Mouse (Mus musculus) stomach, embryonic 16.5 days (tissue): ENCODE results near the gene H2-M10.6. TPM values are rescaled to one million over a fixed set of nuclear protein-coding genes. Genes with fewer than 3 reads are reported as not detected.
"Not testable (repeated sequence)": the region's sequence is repeated elsewhere in the genome, so short reads cannot be mapped to it uniquely, and the experiment has no call there.

Experiments
- ATAC-seq: fragments of 200-750 bp; cut with Nextera tagmentation; 2 replicates; pipeline ENCODE4 v1.8.0; 2017; ENCODE audit warnings: moderate number of reproducible peaks, moderate TSS enrichment; ENCODE audit not compliant: insufficient read depth, low FRiP score
- H3K27ac ChIP-seq: fragments of 300-500 bp; sonication (generic); 2 replicates; pipeline ENCODE4 v1.5.1; 2014; ENCODE audit warnings: low read length
- H3K27me3 ChIP-seq: fragments of 300-500 bp; sonication (generic); 2 replicates; pipeline ENCODE4 v1.6.1; 2014; ENCODE audit warnings: low read length, control low read depth, mixed read lengths; ENCODE audit not compliant: control insufficient read depth, insufficient read depth
- H3K36me3 ChIP-seq: fragments of 300-500 bp; sonication (generic); 2 replicates; pipeline ENCODE4 v1.6.1; 2014; ENCODE audit warnings: low read length; ENCODE audit not compliant: control insufficient read depth, insufficient read depth
- H3K4me1 ChIP-seq: fragments of 300-500 bp; sonication (generic); 2 replicates; pipeline ENCODE4 v1.6.1; 2014; ENCODE audit warnings: low read length, control low read depth, mixed read lengths; ENCODE audit not compliant: control insufficient read depth, insufficient read depth
- H3K4me2 ChIP-seq: fragments of 300-500 bp; sonication (generic); 2 replicates; pipeline ENCODE4 v1.6.1; 2014; ENCODE audit warnings: low read depth, low read length, mixed read lengths
- H3K4me3 ChIP-seq: fragments of 300-500 bp; sonication (generic); replicated peaks from 2 replicates; pipeline ENCODE4 v1.5.1; 2014; ENCODE audit warnings: mild to moderate bottlenecking, low read length
- H3K9ac ChIP-seq: fragments of 300-500 bp; sonication (generic); 2 replicates; pipeline ENCODE4 v1.6.1; 2014; ENCODE audit warnings: low read length
- H3K9me3 ChIP-seq: fragments of 300-500 bp; sonication (generic); replicated peaks from 2 replicates; pipeline ENCODE4 v1.6.1; 2016; ENCODE audit warnings: low read length, control low read depth; ENCODE audit not compliant: control insufficient read depth
- WGBS: fragments of 180-500 bp; shearing (Covaris S2); extraction: QIAGEN DNeasy Blood & Tissue Kit; methylation state at CpG from one replicate; pipeline ENCODE4 v1.1.7; 2014; 5-methylcytosine and 5-hydroxymethylcytosine counted together
- polyA plus RNA-seq: library from polyadenylated mRNA; unstranded; fragments of >200 nt; fragmentation: Nextera tagmentation; extraction: Ambion mirVana; gene quantifications from 2 replicates; pipeline ENCODE4 v1.2.1, GENCODE M21; 2015

H2-M10.6 gene
- polyA plus RNA-seq, 1 experiment from 2014 or later = not detected

DNA sequence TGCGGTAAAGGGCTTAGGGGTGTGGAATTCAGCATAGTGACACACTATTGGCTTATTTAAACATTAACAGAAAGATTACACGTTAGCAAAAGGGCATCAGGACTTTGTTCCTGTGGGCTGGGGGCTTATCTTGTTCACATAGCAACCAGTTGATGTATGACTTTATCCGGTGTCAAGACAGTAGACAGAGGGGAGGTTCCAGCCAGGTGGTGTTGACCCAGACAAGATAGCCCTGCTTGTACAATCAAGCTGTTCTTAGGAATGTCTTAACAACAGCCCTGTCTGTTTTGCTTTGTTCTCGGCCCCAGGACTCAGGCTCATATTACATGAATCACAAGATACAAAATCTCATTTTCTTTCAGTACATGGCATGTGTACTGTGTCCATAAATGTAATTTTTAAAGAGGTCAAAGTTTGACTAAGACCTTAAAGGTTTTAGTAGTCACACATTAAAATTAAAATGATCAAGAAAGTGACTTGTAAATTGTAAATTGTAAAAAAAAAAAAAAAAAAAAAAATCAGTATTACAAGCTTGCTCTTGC is 12.0 kb upstream of the H2-M10.6 start:
- H3K4me2 ChIP-seq, H3K9ac ChIP-seq, H3K27me3 ChIP-seq, H3K4me3 ChIP-seq, H3K9me3 ChIP-seq, H3K27ac ChIP-seq, H3K36me3 ChIP-seq, ATAC-seq, H3K4me1 ChIP-seq: not testable (repeated sequence)
- 27% methylated on average over 4 of the region's 4 CpGs for WGBS

GRCm38 (mm10) chr17:36824005-36824404 is 12.0 kb downstream of the H2-M10.6 start:
- Histone ChIP-seq H3K4me2 (no peak overlapping the region), H3K9ac (no peak overlapping the region), H3K4me3 (no peak overlapping the region), H3K36me3 (no peaks in the 10 kb centered on the region), H3K27ac (no peak overlapping the region), H3K27me3 (no peaks in the 10 kb centered on the region), H3K9me3 (no peaks in the 10 kb centered on the region), H3K4me1 (no peaks in the 10 kb centered on the region)
- ATAC-seq = no peak

GRCm38 (mm10) chr17:36825525-36825924 is 13.6 kb downstream of the H2-M10.6 start:
- WGBS = 19% methylated on average over 4 of the region's 4 CpGs
- no peak for ATAC-seq

DNA sequence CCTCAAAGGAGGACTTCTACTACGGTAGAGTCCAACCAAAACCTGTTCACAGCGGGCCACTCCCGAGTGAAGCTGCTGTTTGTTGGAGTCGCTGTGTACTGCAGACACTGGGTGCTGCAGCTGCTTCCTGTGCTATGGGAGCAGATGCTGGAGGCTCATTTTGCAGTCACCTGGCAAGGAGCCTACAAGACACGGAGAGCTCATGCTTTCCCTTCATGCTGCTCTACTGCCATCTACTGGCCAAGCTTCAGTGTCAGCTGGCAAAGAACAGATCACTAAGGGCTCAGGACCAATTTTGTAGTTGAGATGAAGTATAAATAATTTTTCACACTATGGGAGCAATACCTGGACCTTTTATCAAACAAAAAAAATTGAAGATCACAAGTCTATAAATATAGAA is 14.0 kb downstream of the H2-M10.6 start:
- not testable (repeated sequence) for H3K9me3 ChIP-seq, H3K4me3 ChIP-seq, H3K9ac ChIP-seq, H3K4me2 ChIP-seq, H3K4me1 ChIP-seq, H3K27me3 ChIP-seq, H3K36me3 ChIP-seq, H3K27ac ChIP-seq
- peak; percentile 69; the same call in 1 of the 2 replicates for ATAC-seq
- 11% methylated on average over 5 of the region's 5 CpGs for WGBS

More at GRCm38 (mm10) chr17:36825525-36825924, 13.6 kb downstream of the H2-M10.6 start:
- Histone ChIP-seq H3K4me2 (no peak overlapping the region), H3K9me3 (no peaks in the 10 kb centered on the region), H3K4me1 (no peaks in the 10 kb centered on the region), H3K36me3 (no peaks in the 10 kb centered on the region), H3K27ac (no peak overlapping the region), H3K9ac (no peak overlapping the region), H3K27me3 (no peaks in the 10 kb centered on the region), H3K4me3 (no peak overlapping the region)

- Histone ChIP-seq H3K9ac (no peak overlapping the region), H3K36me3 (no peaks in the 10 kb centered on the region), H3K4me3 (no peak overlapping the region), H3K27ac (no peak overlapping the region), H3K4me2 (no peak overlapping the region), H3K4me1 (no peaks in the 10 kb centered on the region), H3K27me3 (no peaks in the 10 kb centered on the region), H3K9me3 (no peaks in the 10 kb centered on the region)
- WGBS = 70% methylated on average over 2 of the region's 2 CpGs
- no peak for ATAC-seq
Observed at GRCm38 (mm10) chr17:36828488-36828887, 16.5 kb downstream of the H2-M10.6 start.

GRCm38 (mm10) chr17:36830470-36830869 is 18.5 kb downstream of the H2-M10.6 start:
- ATAC-seq = no peak
- WGBS = 75% methylated on average over 3 of the region's 3 CpGs
- no peak overlapping the region for H3K4me2 ChIP-seq

DNA sequence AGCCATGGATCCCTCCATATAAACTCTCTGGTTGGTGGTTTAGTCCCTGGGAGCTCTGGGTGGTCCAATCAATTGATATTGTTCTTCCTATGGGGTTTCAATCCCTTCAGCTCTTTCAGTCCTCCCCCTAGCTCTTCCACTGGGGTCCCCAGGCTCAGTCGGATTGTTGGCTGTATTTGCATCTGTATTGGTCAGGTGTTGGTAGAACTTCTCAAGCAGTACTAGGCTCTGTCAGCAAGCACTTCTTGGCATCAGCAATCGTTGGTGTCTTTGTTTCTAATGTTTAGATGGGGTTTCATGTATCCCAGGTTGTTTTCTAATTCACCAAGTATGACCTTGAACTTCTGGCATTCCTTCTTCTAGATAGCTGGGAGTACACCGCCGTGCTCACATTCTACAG is 20.7 kb downstream of the H2-M10.6 start:
- H3K9ac ChIP-seq = no peak overlapping the region
- no peak for ATAC-seq
- 58% methylated on average over 4 of the region's 4 CpGs for WGBS

More at GRCm38 (mm10) chr17:36830470-36830869, 18.5 kb downstream of the H2-M10.6 start:
- H3K9ac ChIP-seq = no peak overlapping the region
- no peaks in the 10 kb centered on the region for H3K36me3 ChIP-seq
- no peak overlapping the region for H3K27ac ChIP-seq
- H3K9me3 ChIP-seq = no peaks in the 10 kb centered on the region
- H3K4me1 ChIP-seq = no peaks in the 10 kb centered on the region
- no peak overlapping the region for H3K4me3 ChIP-seq
- no peaks in the 10 kb centered on the region for H3K27me3 ChIP-seq

DNA sequence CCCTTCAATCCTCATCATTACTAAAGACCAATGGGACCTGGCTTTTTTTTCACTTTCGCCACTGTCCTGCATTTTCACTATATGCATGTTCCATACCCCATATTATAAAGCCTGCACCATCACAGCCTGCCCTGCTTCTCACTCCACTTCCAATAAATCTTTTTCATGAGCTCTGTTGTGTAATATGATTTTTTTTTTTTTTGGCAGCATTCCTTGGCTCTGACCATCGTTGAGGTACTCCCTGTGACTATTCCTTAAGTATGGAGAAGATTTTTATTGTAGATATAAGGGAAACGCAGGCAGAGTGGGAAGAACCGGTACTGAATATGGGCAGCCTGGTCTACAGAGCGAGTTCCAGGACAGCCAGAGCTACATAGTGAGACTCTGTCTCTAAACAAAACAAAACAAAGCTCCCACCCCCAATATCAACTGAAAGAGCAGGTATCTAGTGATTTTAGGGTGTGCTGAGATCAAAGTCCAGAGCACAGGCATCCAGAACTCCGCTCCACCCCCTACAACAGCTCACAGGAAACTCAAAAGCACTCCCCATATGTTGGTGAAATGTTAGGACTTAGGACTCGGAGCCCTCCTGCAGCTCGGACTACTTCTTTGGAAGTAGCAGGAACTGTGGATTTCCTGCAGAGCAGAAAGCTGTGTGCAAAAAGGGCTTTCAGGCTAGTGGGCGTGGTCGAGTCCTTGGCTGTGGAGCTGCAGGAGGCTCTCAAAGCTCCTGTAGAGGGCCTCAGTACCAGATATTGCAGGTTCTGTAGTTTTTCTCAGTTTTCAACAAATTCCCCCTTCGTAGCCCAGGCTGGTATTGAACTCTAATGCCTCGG is 23.8 kb downstream of the H2-M10.6 start:
- H3K9me3 ChIP-seq = no peaks in the 10 kb centered on the region
- ATAC-seq = peak; percentile 7; the same call in 1 of the 2 replicates
- H3K27me3 ChIP-seq = no peaks in the 10 kb centered on the region
- H3K4me1 ChIP-seq = peaks cover 12% of the 10 kb centered on the region
- peak overlapping the region; percentile 98 for H3K27ac ChIP-seq
- H3K9ac ChIP-seq = peak overlapping the region; percentile 68
- 26% methylated on average over 12 of the region's 12 CpGs for WGBS
- H3K4me2 ChIP-seq = peak overlapping the region; percentile 58
- no peaks in the 10 kb centered on the region for H3K36me3 ChIP-seq
- peak overlapping the region; percentile 86 for H3K4me3 ChIP-seq

More for the DNA sequence above, 20.7 kb downstream of the H2-M10.6 start:
- peaks cover 7% of the 10 kb centered on the region for H3K4me1 ChIP-seq
- H3K36me3 ChIP-seq = no peaks in the 10 kb centered on the region
- no peak overlapping the region for H3K27ac ChIP-seq
- no peaks in the 10 kb centered on the region for H3K27me3 ChIP-seq
- H3K4me2 ChIP-seq = no peak overlapping the region
- H3K9me3 ChIP-seq = no peaks in the 10 kb centered on the region
- no peak overlapping the region for H3K4me3 ChIP-seq

GRCm38 (mm10) chr17:36836427-36836812 is 24.4 kb downstream of the H2-M10.6 start:
- Histone ChIP-seq H3K4me2 (peak overlapping the region; percentile 58), H3K9ac (peak overlapping the region; percentile 68), H3K27me3 (no peaks in the 10 kb centered on the region), H3K36me3 (no peaks in the 10 kb centered on the region), H3K27ac (peak overlapping the region; percentile 98), H3K4me1 (peaks cover 12% of the 10 kb centered on the region), H3K4me3 (peak overlapping the region; percentile 86), H3K9me3 (no peaks in the 10 kb centered on the region)
- ATAC-seq = peak; percentile 6; the same call in 1 of the 2 replicates
- 13% methylated on average over 3 of the region's 3 CpGs for WGBS
